Mouse (Mus musculus) heart, adult 2 months (tissue): ENCODE results near the gene Ubn1.

ENCODE experiments used
- CTCF ChIP-seq: fragments of 200-600 bp; IDR thresholded peaks from 2 replicates; pipeline ENCODE4 v1.8.1; 2022; ENCODE audit warnings: antibody characterized with exemption, mild to moderate bottlenecking, moderate library complexity
- EP300 ChIP-seq: fragments of 200-500 bp; IDR thresholded peaks from 2 replicates; pipeline ENCODE4 v1.6.1; 2011; ENCODE audit warnings: low read depth, low read length, control low read depth; ENCODE audit not compliant: insufficient read depth
- POLR2A ChIP-seq: fragments of 200-500 bp; IDR thresholded peaks from 2 replicates; pipeline ENCODE4 v1.6.1; 2011; ENCODE audit warnings: mild to moderate bottlenecking, low read depth, low read length, control low read depth; ENCODE audit not compliant: insufficient read depth

GRCm38 (mm10) chr16:5049182-5049773 is 579 bp upstream of the Ubn1 start:
- no peak for TF ChIP-seq EP300
- TF ChIP-seq POLR2A, result no peak
- no peak for TF ChIP-seq CTCF
